Mouse (Mus musculus) spleen, adult 2 months (tissue): ENCODE measurements around the gene Adamts13.

ENCODE experiments used
- CTCF ChIP-seq: fragments of 200-500 bp; IDR thresholded peaks from 2 replicates; pipeline ENCODE4 v1.5.1; 2011; ENCODE audit warnings: mild to moderate bottlenecking, inconsistent platforms; ENCODE audit not compliant: insufficient read depth, insufficient read length, insufficient replicate concordance; ENCODE audit errors: extremely low read depth
- POLR2A ChIP-seq: fragments of 200-500 bp; IDR thresholded peaks from 2 replicates; pipeline ENCODE4 v1.6.1; 2011; ENCODE audit warnings: low read depth, low read length, inconsistent platforms

DNA sequence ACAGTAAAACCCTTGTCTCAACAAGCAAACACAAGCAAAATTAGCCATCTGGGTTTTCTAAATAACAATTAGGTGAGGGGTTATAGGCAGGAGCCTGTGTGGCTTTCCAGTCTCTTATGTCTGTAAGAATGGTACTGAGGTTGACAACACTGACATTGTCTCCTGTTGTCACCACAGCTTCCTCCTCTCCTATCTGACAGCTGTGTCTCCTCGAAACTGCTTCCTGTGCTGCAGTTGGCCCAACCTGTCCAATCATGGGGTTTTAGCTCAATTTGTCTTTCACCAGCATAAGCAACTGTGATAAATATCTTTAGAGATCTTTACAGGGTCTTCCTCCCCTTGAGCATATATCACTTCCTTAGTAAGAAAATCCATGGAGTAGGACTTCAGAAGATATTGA lies 36.8 kb upstream of the Adamts13 start:
- no peak for TF ChIP-seq CTCF
- no peak for TF ChIP-seq POLR2A
